Mouse (Mus musculus) leukemia stem cell, adult 10-12 weeks (primary cell): ENCODE measurements around the gene Calcr. TPM values are rescaled to one million over a fixed set of nuclear protein-coding genes. Genes with fewer than 3 reads are reported as not detected.

Source experiments
- polyA plus RNA-seq: library from polyadenylated mRNA; stranded (reverse); fragments of >175 nt; gene quantifications from 2 replicates; pipeline ENCODE4 v1.2.3, GENCODE M21; 2012; ENCODE audit warnings: low replicate concordance

The Calcr gene
- not detected in 2 replicates for polyA plus RNA-seq

GRCm38 (mm10) chr6:3764230-3764764 lies at the start of gene Calcr:
Gene Calcr (minus strand): TSS chr6:3764714.

Other genes with a start within 250 kb of the Calcr start
- not detected in 2 replicates for gene Tfpi2, start 224.2 kb upstream of the Calcr start, polyA plus RNA-seq
- not detected in 2 replicates for gene Gngt1, start 229.1 kb upstream of the Calcr start, polyA plus RNA-seq
- gene Gng11, start 239.2 kb upstream of the Calcr start, polyA plus RNA-seq, result 0.68 and 1.2 TPM in 2 replicates